Mouse (Mus musculus): ENCODE results near the gene Zfp93.

DNA sequence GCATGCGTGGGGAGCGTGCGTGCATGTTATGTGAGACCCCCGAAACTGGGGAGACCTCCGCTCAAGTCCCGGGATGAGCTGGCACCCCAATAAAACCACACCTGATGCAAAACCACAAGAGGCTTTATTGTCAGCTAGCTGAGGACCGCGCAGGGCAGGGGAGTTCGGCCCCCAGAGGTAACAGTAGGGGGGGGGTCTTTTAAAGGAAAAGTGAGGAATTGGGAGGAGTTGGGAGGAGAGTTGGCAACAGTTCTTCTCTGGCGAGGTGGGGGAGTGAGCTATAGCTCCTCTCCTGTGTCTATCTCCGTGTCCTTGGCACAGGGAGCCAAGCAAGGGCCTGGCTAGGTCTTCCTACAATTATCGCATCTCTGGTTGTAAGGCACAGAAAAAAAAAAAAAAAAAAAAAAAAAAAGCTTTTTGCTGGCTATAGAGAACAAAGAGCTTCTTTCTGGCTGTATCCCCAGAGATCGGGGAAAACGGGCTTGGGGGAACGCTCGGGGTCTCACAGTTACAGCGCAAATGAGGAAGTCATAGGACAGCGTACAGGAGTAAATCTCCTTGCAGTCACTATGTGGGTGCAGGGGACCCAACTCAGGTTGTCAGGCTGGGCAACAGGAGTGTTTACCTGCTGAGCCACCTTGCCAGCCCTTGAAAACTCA lies 29.7 kb downstream of the Zfp93 start:
- TF ChIP-seq CTCF (IDR thresholded peaks at IDR 0.05; ENCODE audit: insufficient read depth, low read depth, low read length) (no peak), POLR2A (IDR thresholded peaks at IDR 0.05; ENCODE audit: insufficient read depth, low read depth, low read length) (no peak)
